Comparison of ENCODE assay signal across 12 mouse cellular contexts in genomic region chr16:21665423-21665986, GRCm38 (mm10). TPM values are rescaled to one million over a fixed set of nuclear protein-coding genes. Genes with fewer than 3 reads are reported as not detected.
DNase-seq lines count a peak whose midpoint lies in the region; ATAC-seq lines count a peak whose summit lies in the region.
"Had no signal": no experiment of that assay in that cellular context is flagged by ENCODE, and none has a peak within 500 bp of the region (broad histone marks: within the 10 kb centered on the region; RNA-seq: fewer than 3 reads in every experiment).

No protein-coding gene starts in this region.

- peaks cover 35% of the 10 kb centered on the region for H3K4me1 ChIP-seq in forebrain, embryonic 12.5 days
- peaks cover 16% of the 10 kb centered on the region for H3K4me1 ChIP-seq in hindbrain, embryonic 16.5 days (ENCODE audit: control insufficient read depth, insufficient read depth, low read depth, low read length)
- peaks cover 35% of the 10 kb centered on the region for H3K4me1 ChIP-seq in neural tube, embryonic 13.5 days (replicated peaks)
- H3K4me1 ChIP-seq: liver, embryonic 15.5 days had no signal

- no peaks in the 10 kb centered on the region for H3K36me3 ChIP-seq in forebrain, embryonic 12.5 days (replicated peaks)
- no peaks in the 10 kb centered on the region for H3K36me3 ChIP-seq in hindbrain, embryonic 16.5 days (ENCODE audit: control insufficient read depth, insufficient read depth, low read length)
- H3K36me3 ChIP-seq in neural tube, embryonic 13.5 days: peaks cover 6% of the 10 kb centered on the region; the same call in 1 of the 2 replicates
- H3K36me3 ChIP-seq: liver, embryonic 15.5 days had no signal

- peak; percentile 71; the same call in 1 of the 2 replicates for ATAC-seq in forebrain, embryonic 12.5 days (ENCODE audit: low FRiP score)
- ATAC-seq in hindbrain, embryonic 16.5 days: peak; percentile 68; the same call in 1 of the 2 replicates
- peak; percentile 57; the same call in 1 of the 2 replicates for ATAC-seq in neural tube, embryonic 13.5 days (ENCODE audit: low read depth)

- no peaks in the 10 kb centered on the region for H3K27me3 ChIP-seq in forebrain, embryonic 12.5 days
- no peaks in the 10 kb centered on the region for H3K27me3 ChIP-seq in hindbrain, embryonic 16.5 days (replicated peaks; ENCODE audit: control insufficient read depth, insufficient read depth, low read length)
- no peaks in the 10 kb centered on the region for H3K27me3 ChIP-seq in neural tube, embryonic 13.5 days
- H3K27me3 ChIP-seq: liver, embryonic 15.5 days had no signal

- H3K4me3 ChIP-seq in forebrain, embryonic 12.5 days (replicated peaks): no peak overlapping the region
- no peak overlapping the region for H3K4me3 ChIP-seq in hindbrain, embryonic 16.5 days (ENCODE audit: low read length)
- H3K4me3 ChIP-seq in neural tube, embryonic 13.5 days: no peak overlapping the region
- H3K4me3 ChIP-seq: liver, embryonic 15.5 days had no signal

- DNase-seq in cerebellum, adult 9-11 months: peak; percentile 31
- no peak for DNase-seq in cerebellum, adult 11 months
- no peak for DNase-seq in spleen, adult 12 weeks (ENCODE audit: low spot score)
- no peak for DNase-seq in urinary bladder, adult 2 months (ENCODE audit: low spot score)
- no peak for DNase-seq in embryo, embryonic 9.5 days (ENCODE audit: extremely low spot score)
- DNase-seq: adrenal gland, postnatal 10 days; layer of hippocampus, adult 9-11 months; lung, postnatal 36 days had no signal

- peak overlapping the region; percentile 43 for H3K4me2 ChIP-seq in forebrain, embryonic 12.5 days
- no peak overlapping the region for H3K4me2 ChIP-seq in hindbrain, embryonic 16.5 days (ENCODE audit: low read length)
- peak overlapping the region; percentile 42 for H3K4me2 ChIP-seq in neural tube, embryonic 13.5 days
- H3K4me2 ChIP-seq: liver, embryonic 15.5 days had no signal

- peak overlapping the region; percentile 83 for H3K27ac ChIP-seq in forebrain, embryonic 12.5 days
- peak overlapping the region; percentile 54 for H3K27ac ChIP-seq in hindbrain, embryonic 16.5 days (ENCODE audit: low read depth, low read length)
- H3K27ac ChIP-seq in neural tube, embryonic 13.5 days (replicated peaks): peak overlapping the region; percentile 80
- H3K27ac ChIP-seq: liver, embryonic 15.5 days had no signal

- 4% methylated on average over 4 of the region's 4 CpGs for WGBS in forebrain, embryonic 12.5 days
- 6% methylated on average over 4 of the region's 4 CpGs for WGBS in hindbrain, embryonic 16.5 days
- 10% methylated on average over 4 of the region's 4 CpGs for WGBS in neural tube, embryonic 13.5 days

- H3K9ac ChIP-seq in forebrain, embryonic 12.5 days: no peak overlapping the region
- H3K9ac ChIP-seq in hindbrain, embryonic 16.5 days (ENCODE audit: low read depth, low read length): no peak overlapping the region
- H3K9ac ChIP-seq in neural tube, embryonic 13.5 days: peak overlapping the region; percentile 38; the same call in 1 of the 2 replicates
- H3K9ac ChIP-seq: liver, embryonic 15.5 days had no signal

- peaks cover 4% of the 10 kb centered on the region for H3K9me3 ChIP-seq in forebrain, embryonic 12.5 days
- H3K9me3 ChIP-seq in hindbrain, embryonic 16.5 days (ENCODE audit: control insufficient read depth, low read length): 0 out of 2 replicates have a peak, but pooled peaks cover 2% of the 10 kb centered on the region
- H3K9me3 ChIP-seq in neural tube, embryonic 13.5 days: 0 out of 2 replicates have a peak, but pooled peaks cover 4% of the 10 kb centered on the region
- H3K9me3 ChIP-seq: liver, embryonic 15.5 days had no signal

RNA-seq across cellular contexts. Expression of gene 2510009E07Rik, which starts 29.0 kb away (rescaled TPM):
- 54.1 and 54.7 TPM in 2 replicates for polyA plus RNA-seq in forebrain, embryonic 12.5 days (2016; fragmentation: Nextera tagmentation; extraction: Ambion mirVana)
- polyA plus RNA-seq in hindbrain, embryonic 16.5 days (2015; fragmentation: Nextera tagmentation; extraction: Ambion mirVana): 42.6 and 47.6 TPM in 2 replicates
- polyA plus RNA-seq in neural tube, embryonic 13.5 days (2015; fragmentation: Nextera tagmentation; extraction: Ambion mirVana): 54.0 and 56.5 TPM in 2 replicates
- polyA plus RNA-seq in urinary bladder, adult 2 months (2012; rRNA removed): 14.1 and 18.9 TPM in 2 replicates
